Mouse (Mus musculus) forebrain, embryonic 16.5 days (tissue): ENCODE data around the gene Safb2. TPM values are rescaled to one million over a fixed set of nuclear protein-coding genes. Genes with fewer than 3 reads are reported as not detected.

ENCODE experiments used
- ATAC-seq: fragments of 200-750 bp; cut with Nextera tagmentation; 2 replicates; pipeline ENCODE4 v1.8.0; 2017; ENCODE audit warnings: mild to moderate bottlenecking, moderate library complexity
- H3K27ac ChIP-seq: fragments of 300-500 bp; sonication (generic); 2 replicates; pipeline ENCODE4 v1.5.1; 2014; ENCODE audit warnings: low read length, control low read depth
- H3K27me3 ChIP-seq: fragments of 300-500 bp; sonication (generic); replicated peaks from 2 replicates; pipeline ENCODE4 v1.6.1; 2014; ENCODE audit warnings: low read length; ENCODE audit not compliant: control insufficient read depth, insufficient read depth
- H3K36me3 ChIP-seq: fragments of 300-500 bp; sonication (generic); 2 replicates; pipeline ENCODE4 v1.6.1; 2014; ENCODE audit not compliant: control insufficient read depth, insufficient read depth
- H3K4me1 ChIP-seq: fragments of 300-500 bp; sonication (generic); replicated peaks from 2 replicates; pipeline ENCODE4 v1.6.1; 2014; ENCODE audit warnings: low read length; ENCODE audit not compliant: control insufficient read depth, insufficient read depth
- H3K4me2 ChIP-seq: fragments of 300-500 bp; sonication (generic); 2 replicates; pipeline ENCODE4 v1.6.1; 2014; ENCODE audit warnings: mild to moderate bottlenecking, low read length, control low read depth
- H3K4me3 ChIP-seq: fragments of 300-500 bp; sonication (generic); replicated peaks from 2 replicates; pipeline ENCODE4 v1.5.1; 2014; ENCODE audit warnings: mild to moderate bottlenecking, low read length, control low read depth
- H3K9ac ChIP-seq: fragments of 300-500 bp; sonication (generic); replicated peaks from 2 replicates; pipeline ENCODE4 v1.6.1; 2014; ENCODE audit warnings: low read depth, low read length, control low read depth
- H3K9me3 ChIP-seq: fragments of 300-500 bp; sonication (generic); 2 replicates; pipeline ENCODE4 v1.6.1; 2016; ENCODE audit warnings: low read length; ENCODE audit not compliant: control insufficient read depth
- WGBS: fragments of 180-500 bp; shearing (Covaris S2); extraction: QIAGEN DNeasy Blood & Tissue Kit; methylation state at CpG from one replicate; pipeline ENCODE4 v1.1.7; 2014; 5-methylcytosine and 5-hydroxymethylcytosine counted together
- polyA plus RNA-seq: library from polyadenylated mRNA; unstranded; fragments of >200 nt; fragmentation: Nextera tagmentation; extraction: Ambion mirVana; gene quantifications from 2 replicates; pipeline ENCODE4 v1.2.1, GENCODE M21; 2015

The Safb2 gene
- polyA plus RNA-seq, 1 experiment from 2014 or later, result 85.4 TPM

- H3K4me2 ChIP-seq, result no peak overlapping the region
- peaks cover 38% of the 10 kb centered on the region for H3K4me1 ChIP-seq
- peak overlapping the region; percentile 15; the same call in 1 of the 2 replicates for H3K9ac ChIP-seq
- no peaks in the 10 kb centered on the region for H3K36me3 ChIP-seq
- peak overlapping the region; percentile 94 for H3K27ac ChIP-seq
- no peaks in the 10 kb centered on the region for H3K27me3 ChIP-seq
- peak; percentile 90 for ATAC-seq
- no peaks in the 10 kb centered on the region for H3K9me3 ChIP-seq
- no peak overlapping the region for H3K4me3 ChIP-seq
- WGBS, result 14% methylated on average over 6 of the region's 6 CpGs
Measured at GRCm38 (mm10) chr17:56551841-56552581, 32.4 kb downstream of the Safb2 start.

GRCm38 (mm10) chr17:56550784-56551475, 33.5 kb downstream of the Safb2 start:
- 82% methylated on average over 12 of the region's 12 CpGs for WGBS
- no peak for ATAC-seq
- Histone ChIP-seq H3K27ac (peak overlapping the region; percentile 94), H3K36me3 (no peaks in the 10 kb centered on the region), H3K4me1 (peaks cover 42% of the 10 kb centered on the region), H3K27me3 (no peaks in the 10 kb centered on the region), H3K4me2 (no peak overlapping the region), H3K9ac (no peak overlapping the region), H3K4me3 (no peak overlapping the region), H3K9me3 (no peaks in the 10 kb centered on the region)

- Histone ChIP-seq H3K4me1 (peaks cover 42% of the 10 kb centered on the region), H3K27me3 (no peaks in the 10 kb centered on the region), H3K4me3 (no peak overlapping the region), H3K9ac (no peak overlapping the region), H3K9me3 (no peaks in the 10 kb centered on the region), H3K4me2 (no peak overlapping the region), H3K27ac (no peak overlapping the region), H3K36me3 (no peaks in the 10 kb centered on the region)
- no peak for ATAC-seq
- WGBS, result 15% methylated on average over 4 of the region's 4 CpGs
Measured at GRCm38 (mm10) chr17:56548605-56549105, 35.7 kb downstream of the Safb2 start.

GRCm38 (mm10) chr17:56547846-56548604, 36.4 kb downstream of the Safb2 start:
- Histone ChIP-seq H3K9ac (no peak overlapping the region), H3K4me3 (no peak overlapping the region), H3K4me2 (no peak overlapping the region), H3K9me3 (no peaks in the 10 kb centered on the region), H3K27me3 (no peaks in the 10 kb centered on the region), H3K4me1 (peaks cover 44% of the 10 kb centered on the region), H3K36me3 (no peaks in the 10 kb centered on the region), H3K27ac (peak overlapping the region; percentile 63)
- ATAC-seq, result no peak
- 70% methylated on average over 9 of the region's 9 CpGs for WGBS

GRCm38 (mm10) chr17:56547116-56547845, 37.1 kb downstream of the Safb2 start:
- H3K27me3 ChIP-seq, result no peaks in the 10 kb centered on the region
- H3K4me1 ChIP-seq, result peaks cover 43% of the 10 kb centered on the region
- ATAC-seq, result no peak
- H3K9ac ChIP-seq, result 0 out of 2 replicates have a peak overlapping the region, but pooled peaks have one; percentile 33
- peak overlapping the region; percentile 63 for H3K27ac ChIP-seq
- 43% methylated on average over 17 of the region's 17 CpGs for WGBS
- no peaks in the 10 kb centered on the region for H3K9me3 ChIP-seq
- no peaks in the 10 kb centered on the region for H3K36me3 ChIP-seq
- no peak overlapping the region for H3K4me2 ChIP-seq
- H3K4me3 ChIP-seq, result no peak overlapping the region

GRCm38 (mm10) chr17:56546576-56546975, 37.8 kb downstream of the Safb2 start:
- no peak for ATAC-seq
- no peaks in the 10 kb centered on the region for H3K27me3 ChIP-seq
- WGBS, result 79% methylated on average over 5 of the region's 5 CpGs
- peak overlapping the region; percentile 63 for H3K27ac ChIP-seq
- H3K36me3 ChIP-seq, result no peaks in the 10 kb centered on the region
- no peak overlapping the region for H3K4me3 ChIP-seq
- H3K4me1 ChIP-seq, result peaks cover 36% of the 10 kb centered on the region
- H3K9ac ChIP-seq, result no peak overlapping the region
- no peaks in the 10 kb centered on the region for H3K9me3 ChIP-seq
- no peak overlapping the region for H3K4me2 ChIP-seq

GRCm38 (mm10) chr17:56545945-56546344, 38.4 kb downstream of the Safb2 start:
- no peak for ATAC-seq
- WGBS, result 82% methylated on average over 1 of the region's 1 CpGs
- Histone ChIP-seq H3K36me3 (no peaks in the 10 kb centered on the region), H3K4me1 (peaks cover 30% of the 10 kb centered on the region), H3K4me2 (no peak overlapping the region), H3K27ac (no peak overlapping the region), H3K9me3 (no peaks in the 10 kb centered on the region), H3K4me3 (no peak overlapping the region), H3K27me3 (no peaks in the 10 kb centered on the region), H3K9ac (no peak overlapping the region)

GRCm38 (mm10) chr17:56544699-56545387, 39.5 kb downstream of the Safb2 start:
- H3K27ac ChIP-seq, result no peak overlapping the region
- H3K4me3 ChIP-seq, result no peak overlapping the region
- no peaks in the 10 kb centered on the region for H3K36me3 ChIP-seq
- no peak overlapping the region for H3K9ac ChIP-seq
- H3K27me3 ChIP-seq, result no peaks in the 10 kb centered on the region
- 75% methylated on average over 7 of the region's 7 CpGs for WGBS
- no peak overlapping the region for H3K4me2 ChIP-seq
- no peak for ATAC-seq
- no peaks in the 10 kb centered on the region for H3K9me3 ChIP-seq
- H3K4me1 ChIP-seq, result peaks cover 29% of the 10 kb centered on the region
